Mouse (Mus musculus): ENCODE data around the gene Krt7.

DNA sequence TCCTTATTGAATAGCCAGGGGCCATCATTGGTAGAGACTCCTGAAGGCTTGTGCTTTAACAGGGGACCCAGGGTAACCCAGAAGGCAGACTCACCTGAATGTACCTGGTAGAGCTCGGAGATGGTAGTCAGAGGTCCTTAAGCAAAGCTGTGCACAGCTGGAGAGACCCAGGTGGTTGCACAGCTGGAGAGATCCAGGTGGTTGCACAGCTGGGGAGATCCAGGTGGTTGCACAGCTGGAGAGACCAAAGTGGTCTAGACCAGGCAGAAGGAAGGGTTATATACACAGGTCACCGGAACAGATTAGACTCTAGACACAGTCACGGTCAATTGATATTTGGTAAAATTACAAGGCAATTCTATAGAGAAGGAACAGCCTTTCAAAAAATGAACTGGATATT lies 13.9 kb upstream of the Krt7 start:
- TF ChIP-seq CTCF (IDR thresholded peaks at IDR 0.05; ENCODE audit: borderline replicate concordance, insufficient read depth, low read depth, low read length): no peak
- no peak for TF ChIP-seq POLR2A (IDR thresholded peaks at IDR 0.05; ENCODE audit: borderline replicate concordance, insufficient read depth, low read length)
